Mouse (Mus musculus) brain, embryonic 14.5 days (tissue): ENCODE data around the gene Cwf19l1.

Experiments used
- CTCF ChIP-seq: fragments of 200-500 bp; IDR thresholded peaks from 2 replicates; pipeline ENCODE4 v1.5.1; 2012; ENCODE audit warnings: inconsistent platforms, mild to moderate bottlenecking, moderate library complexity, borderline replicate concordance; ENCODE audit not compliant: insufficient read depth, insufficient read length; ENCODE audit errors: extremely low read depth
- POLR2A ChIP-seq: fragments of 200-500 bp; IDR thresholded peaks from 2 replicates; pipeline ENCODE4 v1.6.1; 2012; ENCODE audit warnings: mild to moderate bottlenecking, inconsistent platforms, borderline replicate concordance; ENCODE audit not compliant: poor library complexity, insufficient read depth, insufficient read length, severe bottlenecking; ENCODE audit errors: extremely low read depth

- TF ChIP-seq CTCF (no peak), POLR2A (no peak)
These were observed 7.8 kb downstream of the Cwf19l1 start for GRCm38 (mm10) chr19:44127729-44128497.
